Mouse (Mus musculus) midbrain, embryonic 13.5 days (tissue): Measurements from ENCODE around the gene Etnppl. TPM values are rescaled to one million over a fixed set of nuclear protein-coding genes. Genes with fewer than 3 reads are reported as not detected.

Experiments
- ATAC-seq: fragments of 200-750 bp; cut with Nextera tagmentation; 2 replicates; pipeline ENCODE4 v1.8.0; 2017; ENCODE audit warnings: mild to moderate bottlenecking, moderate TSS enrichment, moderate library complexity
- H3K27ac ChIP-seq: fragments of 300-500 bp; sonication (generic); 2 replicates; pipeline ENCODE4 v1.5.1; 2015; ENCODE audit warnings: inconsistent platforms, mild to moderate bottlenecking, moderate library complexity
- H3K27me3 ChIP-seq: fragments of 300-500 bp; sonication (generic); 2 replicates; pipeline ENCODE4 v1.6.1; 2015; ENCODE audit warnings: mild to moderate bottlenecking, inconsistent platforms
- H3K36me3 ChIP-seq: fragments of 300-500 bp; sonication (generic); 2 replicates; pipeline ENCODE4 v1.6.1; 2015; ENCODE audit warnings: mild to moderate bottlenecking, inconsistent platforms
- H3K4me1 ChIP-seq: fragments of 300-500 bp; sonication (generic); replicated peaks from 2 replicates; pipeline ENCODE4 v1.6.1; 2015; ENCODE audit warnings: inconsistent platforms
- H3K4me2 ChIP-seq: fragments of 300-500 bp; sonication (generic); replicated peaks from 2 replicates; pipeline ENCODE4 v1.6.1; 2015; ENCODE audit warnings: moderate library complexity, mild to moderate bottlenecking, inconsistent platforms
- H3K4me3 ChIP-seq: fragments of 300-500 bp; sonication (generic); replicated peaks from 2 replicates; pipeline ENCODE4 v1.5.1; 2015; ENCODE audit warnings: mild to moderate bottlenecking, inconsistent platforms
- H3K9ac ChIP-seq: fragments of 300-500 bp; sonication (generic); replicated peaks from 2 replicates; pipeline ENCODE4 v1.6.1; 2015; ENCODE audit warnings: mild to moderate bottlenecking, inconsistent platforms
- H3K9me3 ChIP-seq: fragments of 300-500 bp; sonication (generic); 2 replicates; pipeline ENCODE4 v1.6.1; 2016; ENCODE audit warnings: mild to moderate bottlenecking, inconsistent platforms
- WGBS: fragments of 180-500 bp; shearing (Covaris S2); methylation state at CpG from one replicate; pipeline ENCODE4 v1.1.7; 2015; 5-methylcytosine and 5-hydroxymethylcytosine counted together
- polyA plus RNA-seq: library from polyadenylated mRNA; unstranded; fragments of >200 nt; fragmentation: Nextera tagmentation; extraction: Ambion mirVana; gene quantifications from 2 replicates; pipeline ENCODE4 v1.2.1, GENCODE M21; 2015

The Etnppl gene
- not detected in 2 replicates for polyA plus RNA-seq

DNA sequence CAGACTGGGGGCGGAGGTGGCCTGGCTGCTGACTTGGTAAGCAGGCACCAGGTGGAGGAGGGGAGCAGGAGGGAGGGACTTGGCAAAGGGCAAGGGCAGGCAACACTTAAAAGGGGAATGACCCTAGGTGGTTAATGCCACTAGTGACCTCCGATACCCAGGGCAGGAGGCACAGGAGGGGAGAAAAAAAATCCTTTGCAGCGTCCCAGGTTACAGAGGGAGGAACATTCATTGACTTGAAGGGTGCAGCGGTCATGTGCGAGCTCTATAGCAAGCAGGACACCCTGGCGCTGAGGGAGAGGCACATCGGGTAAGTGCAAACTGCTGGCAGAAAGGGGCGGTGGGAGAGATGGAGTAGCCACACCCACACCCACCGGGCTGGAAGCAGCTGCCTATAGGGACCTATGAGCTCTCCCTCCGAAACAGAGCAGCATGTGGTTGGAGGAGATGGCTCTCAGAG is at the start of gene Etnppl:
Etnppl (plus strand) TSS at position 10 of the 460 bp plus-strand sequence.
- peak within 1 kb of the TSS; percentile 46 for H3K4me2 ChIP-seq

GRCm38 (mm10) chr3:130568331-130569095 is 48.7 kb upstream of the Etnppl start:
- no peaks in the 10 kb centered on the region for H3K4me1 ChIP-seq
- H3K27ac ChIP-seq, result no peak overlapping the region
- no peak overlapping the region for H3K4me2 ChIP-seq
- no peak overlapping the region for H3K9ac ChIP-seq
- H3K36me3 ChIP-seq, result no peaks in the 10 kb centered on the region
- no peaks in the 10 kb centered on the region for H3K9me3 ChIP-seq
- ATAC-seq, result no peak
- no peaks in the 10 kb centered on the region for H3K27me3 ChIP-seq
- 91% methylated on average over 16 of the region's 16 CpGs for WGBS
- H3K4me3 ChIP-seq, result no peak overlapping the region

More for the DNA sequence above, at the start of gene Etnppl:
- 3% methylated on average over 10 of the region's 10 CpGs for WGBS
- ATAC-seq, result 0 out of 2 replicates have a peak, but pooled peaks have one; percentile 34
- Histone ChIP-seq H3K36me3 (no peaks in the 10 kb centered on the region), H3K9ac (no peak within 1 kb of the TSS; the same call in 1 of the 2 replicates), H3K27ac (no peak within 1 kb of the TSS), H3K4me3 (peak within 1 kb of the TSS; percentile 7; the same call in 1 of the 2 replicates), H3K27me3 (no peaks in the 10 kb centered on the region; the same call in 1 of the 2 replicates), H3K4me1 (peaks cover 6% of the 10 kb centered on the region; the same call in 1 of the 2 replicates), H3K9me3 (no peaks in the 10 kb centered on the region)

DNA sequence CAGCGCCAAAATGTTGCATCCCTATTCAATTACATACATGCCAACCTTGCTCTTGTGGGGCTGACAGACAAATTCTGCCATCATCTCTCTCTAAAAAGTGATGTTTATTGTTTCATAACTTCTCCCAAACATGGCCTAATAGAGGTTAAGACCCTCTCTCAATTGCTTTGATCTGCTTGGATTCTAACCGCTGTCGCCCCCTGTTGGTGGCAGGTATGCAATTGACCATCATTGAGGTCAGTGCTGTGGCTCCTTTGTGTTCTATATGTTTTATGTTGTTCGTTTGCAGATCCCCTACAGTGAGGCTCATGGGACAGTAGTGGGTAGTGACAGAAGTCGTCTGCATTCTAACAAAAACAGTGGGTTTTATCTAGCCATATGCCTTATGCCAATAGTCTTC is 44.0 kb upstream of the Etnppl start:
- H3K4me3 ChIP-seq, result no peak overlapping the region
- no peaks in the 10 kb centered on the region for H3K36me3 ChIP-seq
- ATAC-seq, result no peak
- H3K9ac ChIP-seq, result no peak overlapping the region
- no peaks in the 10 kb centered on the region for H3K9me3 ChIP-seq
- 71% methylated on average over 5 of the region's 5 CpGs for WGBS
- H3K27me3 ChIP-seq, result no peaks in the 10 kb centered on the region
- H3K4me1 ChIP-seq, result no peaks in the 10 kb centered on the region
- H3K4me2 ChIP-seq, result no peak overlapping the region
- H3K27ac ChIP-seq, result no peak overlapping the region

DNA sequence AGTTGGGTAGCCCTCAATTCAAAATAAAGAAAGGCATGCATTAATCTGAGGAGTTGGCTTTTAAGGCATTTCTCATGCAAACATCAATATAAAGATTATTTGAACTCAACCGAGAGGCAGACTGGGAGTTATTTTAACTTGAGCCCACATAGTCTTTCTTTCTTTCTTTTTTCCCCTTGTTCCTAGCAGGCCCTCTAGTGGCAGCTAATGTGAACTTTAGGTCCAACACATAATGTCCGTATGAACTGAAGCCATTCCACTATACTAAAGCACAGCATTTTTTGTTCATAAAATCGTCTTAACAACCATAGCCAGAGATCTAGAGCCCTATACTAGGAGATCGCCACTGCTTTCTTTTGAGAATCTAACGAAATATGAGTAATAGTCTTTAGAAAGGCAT is 42.6 kb upstream of the Etnppl start:
- no peak for ATAC-seq
- H3K4me1 ChIP-seq, result no peaks in the 10 kb centered on the region; the same call in 1 of the 2 replicates
- no peaks in the 10 kb centered on the region for H3K9me3 ChIP-seq
- H3K27ac ChIP-seq, result no peak overlapping the region
- no peak overlapping the region for H3K9ac ChIP-seq
- H3K4me3 ChIP-seq, result no peak overlapping the region
- no peak overlapping the region for H3K4me2 ChIP-seq
- no peaks in the 10 kb centered on the region for H3K27me3 ChIP-seq
- 26% methylated on average over 5 of the region's 5 CpGs for WGBS
- no peaks in the 10 kb centered on the region for H3K36me3 ChIP-seq

GRCm38 (mm10) chr3:130576683-130577082 is 40.6 kb upstream of the Etnppl start:
- no peak for ATAC-seq
- peaks cover 4% of the 10 kb centered on the region for H3K4me1 ChIP-seq
- no peaks in the 10 kb centered on the region for H3K27me3 ChIP-seq
- WGBS, result 67% methylated on average over 6 of the region's 6 CpGs
- no peak overlapping the region for H3K4me3 ChIP-seq
- no peak overlapping the region for H3K9ac ChIP-seq
- no peaks in the 10 kb centered on the region for H3K9me3 ChIP-seq
- no peak overlapping the region for H3K4me2 ChIP-seq
- H3K36me3 ChIP-seq, result no peaks in the 10 kb centered on the region
- no peak overlapping the region for H3K27ac ChIP-seq

DNA sequence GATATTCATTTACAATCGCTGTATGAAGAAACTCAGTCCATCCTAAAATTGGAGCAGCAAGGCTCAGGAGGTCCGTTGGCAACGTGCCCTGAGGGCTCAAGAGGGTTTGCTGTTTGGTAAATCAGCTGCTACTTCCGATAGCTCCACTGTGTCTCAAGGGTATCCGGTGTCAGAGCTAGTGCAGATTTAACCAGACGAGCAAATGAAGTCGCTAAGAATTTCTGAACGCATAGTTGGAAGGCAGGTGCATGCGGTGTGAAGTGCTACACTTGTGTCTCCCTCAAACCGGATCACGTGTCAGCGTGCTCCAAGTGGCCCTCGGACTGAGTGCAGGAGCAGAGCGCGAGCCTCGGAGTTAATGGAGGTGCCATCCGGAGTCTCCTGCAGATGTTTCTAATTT is 37.7 kb upstream of the Etnppl start:
- Histone ChIP-seq H3K9ac (no peak overlapping the region), H3K4me2 (no peak overlapping the region), H3K9me3 (no peaks in the 10 kb centered on the region), H3K36me3 (no peaks in the 10 kb centered on the region), H3K27me3 (no peaks in the 10 kb centered on the region), H3K27ac (no peak overlapping the region), H3K4me3 (no peak overlapping the region), H3K4me1 (peaks cover 4% of the 10 kb centered on the region)
- whole genome bisulfite sequencing, result 71% methylated on average over 17 of the region's 17 CpGs
- 0 out of 2 replicates have a peak, but pooled peaks have one; percentile 20 for ATAC-seq

DNA sequence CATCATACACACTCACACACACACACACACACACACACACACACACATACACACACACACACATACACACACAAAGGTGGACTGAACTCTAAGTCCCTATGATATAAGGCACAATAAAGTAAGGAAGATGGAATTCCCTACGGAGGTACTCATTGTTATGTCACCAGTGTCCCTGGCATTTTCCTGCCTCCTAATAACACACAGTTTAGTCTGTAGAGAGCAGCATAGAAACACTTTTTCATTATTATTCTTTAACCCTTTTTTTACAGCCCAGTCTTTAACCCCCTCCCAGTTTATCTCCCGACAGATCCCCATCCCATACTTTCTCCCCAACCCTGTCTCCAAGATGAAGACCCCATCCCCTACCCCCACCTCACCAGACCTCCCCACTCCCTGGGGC is 35.7 kb upstream of the Etnppl start:
- Histone ChIP-seq H3K9ac (no peak overlapping the region), H3K4me1 (peaks cover 4% of the 10 kb centered on the region)
- ATAC-seq, result no peak

GRCm38 (mm10) chr3:130582903-130583664 is 34.2 kb upstream of the Etnppl start:
- Histone ChIP-seq H3K4me1 (peaks cover 4% of the 10 kb centered on the region), H3K9ac (no peak overlapping the region), H3K36me3 (no peaks in the 10 kb centered on the region), H3K27me3 (no peaks in the 10 kb centered on the region), H3K9me3 (no peaks in the 10 kb centered on the region), H3K4me3 (no peak overlapping the region), H3K4me2 (no peak overlapping the region), H3K27ac (no peak overlapping the region)
- 84% methylated on average over 13 of the region's 13 CpGs for WGBS
- ATAC-seq, result no peak

More for the DNA sequence above, 35.7 kb upstream of the Etnppl start:
- H3K4me3 ChIP-seq, result no peak overlapping the region
- no peaks in the 10 kb centered on the region for H3K9me3 ChIP-seq
- 81% methylated on average over 2 of the region's 2 CpGs for WGBS
- H3K27me3 ChIP-seq, result no peaks in the 10 kb centered on the region
- H3K36me3 ChIP-seq, result no peaks in the 10 kb centered on the region
- no peak overlapping the region for H3K4me2 ChIP-seq
- no peak overlapping the region for H3K27ac ChIP-seq

- WGBS, result 88% methylated on average over 7 of the region's 7 CpGs
- no peak for ATAC-seq
- H3K4me1 ChIP-seq, result peaks cover 4% of the 10 kb centered on the region
- H3K27me3 ChIP-seq, result no peaks in the 10 kb centered on the region
- no peak overlapping the region for H3K27ac ChIP-seq
- H3K9ac ChIP-seq, result no peak overlapping the region
- H3K4me3 ChIP-seq, result no peak overlapping the region
- no peaks in the 10 kb centered on the region for H3K9me3 ChIP-seq
- no peaks in the 10 kb centered on the region for H3K36me3 ChIP-seq
- H3K4me2 ChIP-seq, result no peak overlapping the region
Observed at GRCm38 (mm10) chr3:130584007-130584406, 33.2 kb upstream of the Etnppl start.

DNA sequence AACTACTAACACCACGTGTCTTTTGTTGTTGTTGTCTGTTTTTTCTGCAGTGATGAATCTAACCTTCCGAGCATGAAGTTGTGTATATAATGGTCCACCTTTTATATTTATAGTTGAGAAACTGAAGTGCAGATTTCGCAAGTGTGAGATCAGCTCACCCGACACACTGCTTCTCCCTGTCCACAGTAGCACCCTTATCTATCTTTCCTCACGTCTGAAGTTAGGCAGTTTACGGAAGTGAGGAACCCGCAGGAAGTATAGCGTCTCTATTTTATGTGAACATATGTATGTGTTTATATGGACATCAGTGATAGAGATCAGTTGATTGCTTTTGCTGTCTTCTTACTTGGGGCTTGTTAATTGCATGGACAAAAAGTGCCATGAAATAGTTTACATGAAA is 22.2 kb upstream of the Etnppl start:
- no peak overlapping the region for H3K9ac ChIP-seq
- H3K36me3 ChIP-seq, result no peaks in the 10 kb centered on the region
- 93% methylated on average over 8 of the region's 8 CpGs for WGBS
- no peak overlapping the region for H3K27ac ChIP-seq
- ATAC-seq, result no peak
- no peaks in the 10 kb centered on the region for H3K27me3 ChIP-seq
- H3K9me3 ChIP-seq, result no peaks in the 10 kb centered on the region
- no peak overlapping the region for H3K4me2 ChIP-seq
- no peaks in the 10 kb centered on the region for H3K4me1 ChIP-seq
- H3K4me3 ChIP-seq, result no peak overlapping the region

- H3K9me3 ChIP-seq, result no peaks in the 10 kb centered on the region
- no peaks in the 10 kb centered on the region for H3K27me3 ChIP-seq
- no peak overlapping the region for H3K27ac ChIP-seq
- no peaks in the 10 kb centered on the region for H3K36me3 ChIP-seq
- no peak overlapping the region for H3K4me3 ChIP-seq
- no peak for ATAC-seq
- no peak overlapping the region for H3K4me2 ChIP-seq
- H3K9ac ChIP-seq, result no peak overlapping the region
- WGBS, result 88% methylated on average over 10 of the region's 10 CpGs
- H3K4me1 ChIP-seq, result no peaks in the 10 kb centered on the region
Observed at GRCm38 (mm10) chr3:130601491-130601890, 15.8 kb upstream of the Etnppl start.

DNA sequence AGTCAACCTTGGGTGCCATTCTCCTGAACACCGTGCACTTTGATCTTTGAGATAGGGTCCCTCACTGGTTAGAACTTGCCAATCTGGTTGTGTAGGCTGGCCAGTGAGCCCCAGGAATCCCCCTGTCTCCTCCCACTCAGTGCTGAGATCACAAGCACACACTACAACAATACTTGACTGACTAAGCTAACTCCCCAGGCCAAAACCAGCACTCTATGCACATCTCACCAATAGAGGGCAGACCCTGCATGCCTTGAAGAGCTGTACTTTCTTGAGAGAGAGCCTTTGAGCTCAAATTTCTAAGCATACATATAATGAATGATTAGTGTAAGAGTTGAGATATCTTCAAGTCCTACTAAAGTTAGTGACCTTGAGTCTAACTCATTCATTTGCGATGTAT is 9.3 kb upstream of the Etnppl start:
- no peaks in the 10 kb centered on the region for H3K4me1 ChIP-seq
- no peaks in the 10 kb centered on the region for H3K9me3 ChIP-seq
- no peak overlapping the region for H3K4me2 ChIP-seq
- no peak for ATAC-seq
- 89% methylated on average over 2 of the region's 2 CpGs for WGBS
- no peak overlapping the region for H3K9ac ChIP-seq
- H3K36me3 ChIP-seq, result no peaks in the 10 kb centered on the region
- no peaks in the 10 kb centered on the region for H3K27me3 ChIP-seq
- H3K4me3 ChIP-seq, result no peak overlapping the region
- H3K27ac ChIP-seq, result no peak overlapping the region
